Mouse (Mus musculus) brain, embryonic 14.5 days (tissue): ENCODE data around the gene Trarg1. TPM values are rescaled to one million over a fixed set of nuclear protein-coding genes. Genes with fewer than 3 reads are reported as not detected.
A peak's percentile ranks its signal among the peaks of the same experiment; 100 is the strongest.
"Not testable (repeated sequence)": the region's sequence is repeated elsewhere in the genome, so short reads cannot be mapped to it uniquely, and the experiment has no call there.

Source experiments
- DNase-seq: peaks from one replicate; pipeline ENCODE4 v3.0.0-alpha.2; 2011; ENCODE audit warnings: low read depth
- CTCF ChIP-seq: fragments of 200-500 bp; IDR thresholded peaks from 2 replicates; pipeline ENCODE4 v1.5.1; 2012; ENCODE audit warnings: inconsistent platforms, mild to moderate bottlenecking, moderate library complexity, borderline replicate concordance; ENCODE audit not compliant: insufficient read depth, insufficient read length; ENCODE audit errors: extremely low read depth
- POLR2A ChIP-seq: fragments of 200-500 bp; IDR thresholded peaks from 2 replicates; pipeline ENCODE4 v1.6.1; 2012; ENCODE audit warnings: mild to moderate bottlenecking, inconsistent platforms, borderline replicate concordance; ENCODE audit not compliant: poor library complexity, insufficient read depth, insufficient read length, severe bottlenecking; ENCODE audit errors: extremely low read depth
- polyA plus RNA-seq: library from polyadenylated mRNA; depleted of rRNA; stranded (reverse); fragments of >200 nt; gene quantifications from 2 replicates; pipeline ENCODE4 v1.2.3, GENCODE M21; 2012; rRNA removed

Gene Trarg1
- 0.10 and 0.14 TPM in 2 replicates for polyA plus RNA-seq

DNA sequence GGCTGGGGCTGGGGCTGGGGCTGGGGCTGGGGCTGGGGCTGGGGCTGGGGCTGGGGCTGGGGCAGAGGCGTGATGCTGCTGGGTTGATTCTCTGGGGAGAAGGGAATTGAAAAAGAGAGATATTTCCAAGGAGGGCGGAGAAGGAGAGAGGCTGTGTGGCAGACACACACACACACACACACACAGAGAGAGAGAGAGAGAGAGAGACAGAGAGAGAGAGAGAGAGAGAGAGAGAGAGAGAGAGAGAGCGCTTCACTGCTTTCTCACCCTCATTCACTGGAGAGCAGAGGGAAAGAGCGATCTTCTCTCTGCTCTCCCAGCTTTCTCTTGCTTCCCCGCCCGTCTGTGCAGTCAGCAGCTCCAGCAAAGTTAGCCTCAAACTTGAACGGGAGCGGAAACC is at the start of gene Trarg1:
TSS of gene Trarg1 (plus strand) at position 301 of the 400 bp plus-strand sequence.
- not testable (repeated sequence) for DNase-seq

DNA sequence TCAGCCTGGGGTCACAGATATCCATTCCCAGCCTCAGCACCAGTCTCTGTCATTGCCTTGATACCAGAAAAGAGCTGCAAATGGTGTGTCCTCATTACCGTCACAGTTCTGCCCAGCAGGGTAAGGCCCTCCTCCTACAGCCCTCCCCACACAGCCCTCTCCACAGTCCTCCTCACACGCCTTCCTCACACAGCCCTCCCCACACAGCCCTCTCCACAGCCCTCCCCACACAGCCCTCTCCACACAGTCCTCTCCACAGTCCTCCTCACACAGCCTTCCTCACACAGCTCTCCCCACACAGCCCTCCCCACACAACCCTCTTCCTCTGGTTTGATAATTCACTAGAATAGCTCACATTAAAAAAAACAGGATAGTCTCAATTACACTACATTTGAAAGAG is 49.6 kb upstream of the Trarg1 start:
- TF ChIP-seq POLR2A (no peak), CTCF (no peak)
- no peak for DNase-seq

DNA sequence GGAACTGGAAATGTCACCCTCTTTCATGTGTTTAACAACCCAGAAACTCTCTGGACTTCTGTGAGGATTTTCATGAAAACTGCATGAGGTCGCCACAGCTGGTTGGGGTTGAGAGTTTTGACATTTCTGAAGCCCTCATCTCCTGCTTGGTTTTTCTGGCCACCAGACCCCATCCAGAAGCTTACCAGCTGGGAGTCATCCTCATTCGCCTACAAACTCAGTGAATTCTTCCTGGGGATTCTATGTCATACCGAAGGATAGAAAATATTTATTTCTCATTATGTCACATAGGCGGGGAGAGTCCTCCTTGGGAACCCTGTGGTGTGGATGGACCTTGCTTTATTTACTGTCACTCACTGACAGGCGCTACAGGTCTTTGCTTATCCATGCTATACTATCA is 49.1 kb upstream of the Trarg1 start:
- DNase-seq = no peak

DNA sequence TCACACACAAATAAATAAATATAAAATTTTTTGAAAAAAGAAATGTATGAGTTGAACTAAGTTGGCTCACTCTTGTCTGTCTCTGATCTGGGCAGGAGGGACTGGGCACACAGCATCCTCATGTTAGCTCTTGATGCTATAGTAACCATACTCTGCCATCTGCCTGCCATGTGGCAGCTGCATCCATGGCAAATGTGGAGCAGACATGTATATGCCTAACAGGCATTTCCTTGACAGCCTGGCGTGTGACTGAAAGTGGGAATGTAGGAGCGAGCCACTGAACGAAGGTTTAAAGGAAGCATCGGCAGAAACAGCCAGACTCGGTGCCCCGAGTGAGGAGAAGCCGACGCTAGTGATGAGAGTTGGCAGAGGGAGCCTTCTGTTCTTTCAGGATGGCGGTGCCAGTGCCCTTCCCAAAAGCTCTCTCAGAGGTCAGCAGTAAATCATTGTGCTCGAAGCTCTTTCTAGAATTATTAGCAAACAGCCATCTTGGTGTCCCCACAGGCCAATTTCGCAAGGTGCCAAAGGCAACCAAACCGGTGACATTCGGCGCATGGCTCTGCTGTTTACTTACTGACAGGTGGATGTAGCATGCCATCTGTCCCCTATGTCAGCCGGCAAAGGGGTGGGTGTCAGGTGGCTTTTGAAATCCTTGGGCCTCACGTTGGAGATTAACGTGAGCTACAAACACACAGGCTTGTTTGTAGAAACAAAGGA is 40.2 kb upstream of the Trarg1 start:
- DNase-seq = peak; percentile 89
- no peak for TF ChIP-seq POLR2A
- TF ChIP-seq CTCF = no peak

More for the DNA sequence above, 49.1 kb upstream of the Trarg1 start:
- no peak for TF ChIP-seq POLR2A
- TF ChIP-seq CTCF = no peak

DNA sequence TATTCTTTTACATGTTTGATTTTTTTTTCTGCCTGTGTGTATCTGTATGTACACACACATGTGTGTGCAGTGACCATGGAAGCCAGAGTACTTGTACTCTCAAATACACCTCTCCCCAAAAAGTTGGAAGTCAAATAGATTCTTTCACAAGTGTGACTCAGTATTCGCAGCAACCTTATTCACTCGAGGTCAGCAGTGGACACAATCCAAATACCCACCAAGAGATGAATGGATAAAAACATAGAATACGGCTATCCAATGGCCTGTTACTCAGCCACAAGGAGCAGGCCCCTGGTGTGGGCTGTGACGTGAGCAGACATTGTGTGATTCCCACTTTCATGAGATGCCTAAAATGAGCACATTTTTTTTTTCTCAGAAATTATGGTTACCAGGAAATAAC is 39.4 kb upstream of the Trarg1 start:
- no peak for DNase-seq
- TF ChIP-seq POLR2A (no peak), CTCF (no peak)

DNA sequence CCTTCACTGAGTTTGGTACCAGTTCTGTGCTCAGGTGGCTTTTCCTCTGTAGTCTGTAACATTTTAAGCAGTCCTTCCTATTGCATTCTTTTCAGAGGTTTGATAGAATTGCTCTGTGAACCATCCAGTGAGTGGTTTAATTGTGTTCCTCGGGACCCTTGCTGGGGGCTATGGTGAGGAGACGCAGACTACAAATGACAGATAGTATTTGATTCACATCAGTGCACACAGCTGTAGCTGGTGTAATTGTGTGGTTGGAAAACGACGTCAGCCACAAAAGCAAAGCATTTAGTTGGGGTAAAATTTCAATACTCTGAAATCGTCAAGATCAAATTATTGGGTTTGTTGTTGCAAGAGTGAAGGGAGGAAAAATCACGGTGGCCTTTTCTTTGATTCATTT is 35.4 kb upstream of the Trarg1 start:
- TF ChIP-seq POLR2A = no peak
- no peak for TF ChIP-seq CTCF
- DNase-seq = peak; percentile 55

DNA sequence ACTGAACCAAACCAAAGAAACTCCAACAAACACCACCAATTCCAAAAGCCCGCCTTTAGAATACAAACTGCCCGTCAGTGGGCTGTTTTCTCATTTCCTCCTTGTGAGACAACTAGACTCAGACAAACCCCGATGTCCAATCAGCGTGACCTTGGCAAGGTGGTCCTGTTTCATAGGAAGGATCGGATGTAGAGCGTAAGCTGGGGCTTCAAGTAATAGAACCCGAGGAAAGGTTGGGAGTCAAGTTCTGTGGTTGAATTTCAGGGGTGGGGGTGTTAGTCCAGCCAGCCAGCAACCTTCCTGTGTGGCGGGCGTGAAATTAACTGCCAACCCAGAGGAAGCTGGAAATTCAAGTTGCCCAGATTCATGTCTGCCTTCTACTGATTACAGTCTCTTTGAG is 34.6 kb upstream of the Trarg1 start:
- no peak for TF ChIP-seq POLR2A
- TF ChIP-seq CTCF = no peak
- peak; percentile 18 for DNase-seq

DNA sequence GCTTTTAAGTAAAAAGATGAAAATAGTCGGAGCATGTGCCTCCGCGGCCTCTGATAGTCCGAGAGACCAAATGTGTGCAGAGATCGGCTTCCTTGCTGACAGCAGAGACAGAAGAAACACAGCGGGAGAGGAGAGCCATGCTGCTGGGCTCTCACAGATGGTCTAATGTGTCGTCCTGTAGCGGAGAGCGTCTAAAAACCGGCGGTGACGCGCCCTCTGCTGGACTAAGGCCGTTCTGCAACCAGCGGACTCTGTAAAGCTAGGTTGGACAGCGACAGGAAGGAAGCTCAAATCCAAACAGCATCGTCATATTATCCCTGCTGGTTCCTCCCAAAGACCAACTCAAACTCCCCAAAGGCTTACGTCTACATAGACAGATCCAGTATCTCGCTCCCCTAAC is 33.7 kb upstream of the Trarg1 start:
- peak; percentile 16; the same call in 1 of the 2 replicates for TF ChIP-seq POLR2A
- TF ChIP-seq CTCF = peak; percentile 99
- DNase-seq = peak; percentile 95

DNA sequence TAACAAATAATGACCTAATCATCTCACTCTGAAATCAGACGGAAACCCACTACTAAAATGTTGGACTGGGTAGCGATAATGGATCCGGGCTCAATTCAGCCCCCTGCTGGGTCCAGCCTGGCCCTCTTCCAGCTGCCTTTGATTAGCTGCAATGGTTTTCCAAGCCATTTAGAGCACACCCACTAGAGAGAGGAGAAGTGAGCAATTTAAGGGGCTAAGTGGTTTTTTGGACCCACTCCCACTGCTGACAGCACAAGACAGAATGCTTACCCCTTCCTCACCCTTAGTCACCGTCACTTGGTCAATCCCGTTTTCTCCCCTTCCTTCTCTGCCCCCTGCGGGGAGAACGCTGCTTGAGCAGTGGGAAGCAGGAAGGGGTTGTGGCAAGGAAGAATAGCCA is 32.5 kb upstream of the Trarg1 start:
- TF ChIP-seq POLR2A = no peak
- peak; percentile 96 for DNase-seq

DNA sequence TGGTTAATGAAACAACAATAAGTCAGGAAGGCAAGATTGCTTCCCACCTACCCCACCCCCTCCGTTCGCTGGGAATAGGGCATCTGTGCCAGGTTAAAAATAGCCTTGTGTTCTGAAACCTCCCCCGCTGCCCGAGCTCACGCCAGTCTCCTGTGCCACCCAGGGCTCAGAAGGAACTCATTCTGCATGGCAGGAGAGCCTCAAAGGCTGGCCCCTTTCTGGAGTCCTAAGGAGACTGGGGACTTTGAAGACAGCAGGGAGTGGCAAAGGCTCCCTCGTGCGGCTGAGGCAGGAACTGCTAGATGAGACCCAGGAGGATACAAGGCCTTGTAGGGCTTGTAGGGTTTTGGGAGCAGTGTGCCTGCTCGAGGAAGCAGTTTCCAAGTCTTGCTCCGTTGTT is 32.1 kb upstream of the Trarg1 start:
- DNase-seq = peak; percentile 90
- no peak for TF ChIP-seq POLR2A
- TF ChIP-seq CTCF = peak; percentile 80

DNA sequence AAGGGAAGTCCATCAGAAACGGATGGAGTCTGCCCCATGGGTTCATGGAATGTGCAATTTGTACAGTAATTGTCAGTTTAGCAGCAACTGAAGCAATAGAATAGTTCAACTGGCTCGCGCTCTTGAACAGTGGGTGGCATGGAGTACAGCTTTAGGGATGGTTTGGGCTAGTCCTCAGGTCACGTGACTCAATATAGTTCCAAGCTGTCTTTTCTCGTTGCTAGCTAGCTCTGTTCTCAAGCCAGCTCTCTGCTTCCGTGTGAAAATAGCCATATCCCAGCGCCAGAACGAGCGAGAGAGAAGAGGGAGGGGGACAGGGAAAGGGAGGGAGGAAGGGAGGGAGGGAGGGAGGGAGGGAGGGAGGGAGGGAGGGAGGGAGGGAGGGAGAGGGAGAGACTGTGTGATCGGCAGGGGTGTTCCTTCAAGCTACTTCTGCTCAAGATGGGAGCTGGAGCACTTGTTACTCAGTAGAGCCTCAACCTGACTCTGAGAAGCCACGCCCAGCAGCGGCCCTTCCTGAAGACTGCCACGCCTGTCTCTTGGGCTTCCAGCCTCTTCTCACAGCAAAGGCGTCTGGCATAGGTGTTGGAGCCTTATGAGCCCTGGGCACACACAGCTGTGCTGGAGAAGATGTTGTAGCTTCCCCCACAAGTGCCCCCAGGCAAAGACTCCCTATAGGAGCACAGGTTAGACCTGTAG is 28.6 kb upstream of the Trarg1 start:
- peak; percentile 36 for DNase-seq
- no peak for TF ChIP-seq CTCF
- no peak for TF ChIP-seq POLR2A

DNA sequence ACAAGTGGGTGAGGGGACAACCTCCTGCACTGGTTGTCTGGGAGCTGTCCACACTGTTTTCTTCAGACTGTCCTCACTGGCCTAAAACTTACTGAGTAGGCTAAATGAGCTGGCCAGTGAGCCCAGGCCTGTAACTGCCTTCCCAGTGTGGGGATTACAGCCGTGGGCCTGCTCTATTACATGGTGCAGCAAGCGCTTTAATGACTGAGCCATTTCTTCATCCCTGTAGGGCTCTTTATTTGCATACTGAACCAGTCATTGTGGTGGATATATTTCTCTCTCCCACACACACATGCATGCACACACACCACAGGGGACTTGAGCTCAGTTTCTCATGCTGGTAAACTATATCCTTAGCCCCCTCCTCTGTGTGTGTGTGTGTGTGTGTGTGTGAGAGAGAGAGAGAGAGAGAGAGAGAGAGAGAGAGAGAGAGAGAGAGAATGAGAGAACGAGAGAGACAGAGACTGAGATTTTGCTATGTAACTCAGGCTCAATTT is 26.7 kb upstream of the Trarg1 start:
- TF ChIP-seq POLR2A = no peak
- TF ChIP-seq CTCF = no peak
- DNase-seq = peak; percentile 26
